Mouse (Mus musculus): Measurements from ENCODE around the gene Tmem63b. TPM values are rescaled to one million over a fixed set of nuclear protein-coding genes. Genes with fewer than 3 reads are reported as not detected.
"Not testable (repeated sequence)": the region's sequence is repeated elsewhere in the genome, so short reads cannot be mapped to it uniquely, and the experiment has no call there.

The Tmem63b gene
- polyA plus RNA-seq, 1 experiment from 2014 or later = 9.7 TPM

DNA sequence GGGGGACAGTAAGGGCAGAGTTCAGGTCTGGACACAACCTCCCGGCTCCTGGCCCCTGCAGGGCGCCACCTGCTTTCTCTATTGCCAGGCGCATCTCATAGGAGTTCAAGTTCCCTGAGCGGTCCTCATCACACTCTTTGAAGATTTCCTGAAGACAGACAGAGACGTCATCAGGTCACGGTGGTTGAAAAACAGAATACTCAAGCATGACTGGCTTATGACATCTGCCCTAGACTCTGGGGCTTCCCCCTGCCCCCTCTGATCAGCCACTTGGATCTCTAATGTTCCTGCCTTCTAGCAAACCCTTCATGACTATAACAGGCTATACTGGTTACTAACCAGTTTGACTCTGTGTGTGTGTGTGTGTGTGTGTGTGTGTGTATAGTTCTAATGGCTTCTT, 54.8 kb downstream of the Tmem63b start:
- no peaks in the 10 kb centered on the region for H3K79me2 ChIP-seq (ENCODE audit: inconsistent target)
- no peak overlapping the region for H3K27ac ChIP-seq
- no peaks in the 10 kb centered on the region for H3K36me3 ChIP-seq (ENCODE audit: inconsistent target)
- 81% methylated on average over 6 of the region's 6 CpGs for WGBS (ENCODE audit: missing documents)
- no peak overlapping the region for H3K4me3 ChIP-seq (ENCODE audit: inconsistent target)

DNA sequence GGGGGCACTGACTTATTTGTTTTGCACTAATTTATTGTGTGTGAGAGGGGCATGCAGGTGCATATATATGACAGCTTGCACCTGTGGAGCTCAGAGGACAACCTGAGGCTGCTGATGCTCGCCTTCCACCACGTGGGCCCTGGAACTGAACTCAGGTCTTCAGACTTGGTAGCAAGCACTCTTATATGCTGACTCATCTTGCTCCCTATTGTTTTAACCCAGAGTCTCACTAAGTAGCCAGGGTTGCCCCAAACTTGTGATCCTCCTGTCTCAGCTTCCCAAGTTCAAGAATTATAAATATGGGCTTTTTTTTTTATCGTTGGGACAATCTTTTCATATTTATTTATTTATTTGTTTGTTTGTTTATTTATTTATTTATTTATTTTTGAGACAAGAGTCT, 55.7 kb downstream of the Tmem63b start:
- Histone ChIP-seq H3K4me3 (ENCODE audit: inconsistent target) (no peak overlapping the region), H3K36me3 (ENCODE audit: inconsistent target) (no peaks in the 10 kb centered on the region), H3K27ac (no peak overlapping the region), H3K79me2 (ENCODE audit: inconsistent target) (no peaks in the 10 kb centered on the region)
- 81% methylated on average over 3 of the region's 3 CpGs for WGBS (ENCODE audit: missing documents)

DNA sequence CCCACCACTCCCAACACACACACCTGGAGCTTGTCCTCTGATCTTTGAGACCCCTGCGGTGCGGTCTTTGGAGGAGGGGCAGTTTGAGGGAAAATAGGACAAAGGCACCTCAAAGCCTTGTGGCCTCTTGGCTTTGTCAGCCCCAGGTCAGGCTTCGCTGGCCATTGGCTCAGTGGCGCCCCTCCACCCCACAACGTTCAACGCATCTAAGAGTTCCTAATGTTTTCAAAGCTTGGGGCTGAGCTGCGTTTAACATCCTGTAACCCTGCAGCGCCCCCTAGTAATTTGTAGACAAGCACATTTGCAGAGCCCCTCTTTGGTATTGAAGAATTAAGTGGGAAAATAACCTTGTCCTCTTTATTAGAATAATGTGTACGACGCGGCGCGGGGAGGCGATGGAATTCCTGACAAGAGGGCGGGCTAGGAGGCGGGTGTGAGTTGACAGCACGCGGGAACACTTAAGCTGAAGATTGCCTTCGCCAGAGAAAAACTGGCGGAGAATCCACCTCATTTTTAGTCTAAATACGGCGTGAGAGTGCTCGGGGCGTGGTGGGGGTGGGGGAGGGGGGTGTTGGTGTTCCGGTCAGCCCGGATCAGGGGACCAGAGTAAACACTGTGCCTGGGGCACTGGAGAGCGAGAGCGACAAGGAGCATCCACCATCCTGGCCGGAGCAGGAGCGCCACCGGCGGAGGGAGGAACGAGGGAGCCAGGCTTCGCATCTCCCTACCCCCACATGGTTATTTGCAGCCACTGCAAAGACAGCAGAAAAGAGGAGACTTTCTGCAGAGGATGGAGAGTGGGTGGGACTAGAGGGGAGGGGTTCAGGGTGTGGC, 56.6 kb downstream of the Tmem63b start:
- WGBS (ENCODE audit: missing documents) = 9% methylated on average over 34 of the region's 34 CpGs
- no peaks in the 10 kb centered on the region for H3K36me3 ChIP-seq (ENCODE audit: inconsistent target)
- H3K79me2 ChIP-seq (ENCODE audit: inconsistent target) = no peaks in the 10 kb centered on the region
- H3K4me3 ChIP-seq (ENCODE audit: inconsistent target) = no peak overlapping the region
- H3K27ac ChIP-seq = no peak overlapping the region

- H3K27ac ChIP-seq = no peak overlapping the region
- H3K4me3 ChIP-seq (ENCODE audit: inconsistent target) = no peak overlapping the region
- WGBS (ENCODE audit: missing documents) = 60% methylated on average over 13 of the region's 13 CpGs
- H3K79me2 ChIP-seq (ENCODE audit: inconsistent target) = no peaks in the 10 kb centered on the region
- H3K36me3 ChIP-seq (ENCODE audit: inconsistent target) = no peaks in the 10 kb centered on the region
These were observed 57.5 kb downstream of the Tmem63b start for GRCm38 (mm10) chr17:45628885-45629855.

DNA sequence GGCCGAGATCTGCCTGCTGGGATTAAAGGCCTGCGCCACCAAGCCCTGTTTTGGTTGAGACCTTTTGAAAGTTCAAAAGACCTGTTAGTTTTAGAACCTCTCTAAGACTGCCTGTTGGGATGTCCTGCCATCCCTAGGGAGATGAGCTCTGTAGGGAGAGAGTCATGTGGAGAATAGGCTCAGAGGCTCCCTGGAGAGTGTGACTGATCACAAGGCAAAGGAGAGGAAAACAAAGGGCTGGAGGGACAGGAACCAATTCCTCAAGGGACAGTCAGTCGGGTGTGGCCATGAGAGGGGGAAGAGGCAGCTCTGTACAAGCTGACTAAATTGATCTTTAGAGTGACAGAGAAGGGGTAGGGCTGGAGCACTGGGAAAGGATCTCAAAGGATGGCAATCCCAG, 58.5 kb downstream of the Tmem63b start:
- Histone ChIP-seq H3K4me3 (ENCODE audit: inconsistent target) (no peak overlapping the region), H3K79me2 (ENCODE audit: inconsistent target) (no peaks in the 10 kb centered on the region), H3K27ac (no peak overlapping the region), H3K36me3 (ENCODE audit: inconsistent target) (no peaks in the 10 kb centered on the region)
- WGBS (ENCODE audit: missing documents) = 83% methylated on average over 3 of the region's 3 CpGs

DNA sequence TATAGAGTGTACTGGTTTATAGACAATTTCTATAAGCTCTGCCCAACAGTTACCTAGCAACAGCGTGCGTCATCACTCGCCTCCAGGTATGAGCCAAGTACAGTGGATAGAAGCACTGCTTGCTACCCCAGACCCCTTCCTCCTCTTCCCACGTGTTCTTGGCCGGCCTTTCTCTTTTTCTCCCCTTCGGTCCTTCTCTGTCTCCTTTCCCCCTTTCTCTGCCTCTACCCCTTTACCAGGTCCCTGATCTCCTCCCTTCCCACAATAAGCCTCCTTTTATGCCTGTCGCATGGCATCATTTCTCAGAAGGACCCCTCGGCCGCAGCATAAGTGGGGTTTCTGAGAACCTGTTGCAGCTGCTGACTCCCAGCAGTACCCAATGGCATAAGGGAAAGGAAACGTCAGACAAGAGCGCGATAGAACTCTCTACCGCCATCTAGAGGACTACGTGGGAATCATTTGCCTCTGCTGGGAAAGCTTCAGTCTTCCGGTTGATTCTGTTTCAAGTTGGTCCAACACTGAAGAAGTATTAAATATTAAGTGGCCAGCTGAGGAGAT, 60.0 kb downstream of the Tmem63b start:
- Histone ChIP-seq H3K36me3 (ENCODE audit: inconsistent target) (no peaks in the 10 kb centered on the region), H3K79me2 (ENCODE audit: inconsistent target) (no peaks in the 10 kb centered on the region), H3K27ac (no peak overlapping the region), H3K4me3 (ENCODE audit: inconsistent target) (no peak overlapping the region)
- WGBS (ENCODE audit: missing documents) = 24% methylated on average over 15 of the region's 15 CpGs

- WGBS (ENCODE audit: missing documents) = 87% methylated on average over 6 of the region's 8 CpGs
- H3K27ac ChIP-seq; H3K79me2 ChIP-seq (ENCODE audit: inconsistent target); H3K4me3 ChIP-seq (ENCODE audit: inconsistent target); H3K36me3 ChIP-seq (ENCODE audit: inconsistent target): not testable (repeated sequence)
These were observed 63.3 kb downstream of the Tmem63b start for GRCm38 (mm10) chr17:45623425-45623824.

DNA sequence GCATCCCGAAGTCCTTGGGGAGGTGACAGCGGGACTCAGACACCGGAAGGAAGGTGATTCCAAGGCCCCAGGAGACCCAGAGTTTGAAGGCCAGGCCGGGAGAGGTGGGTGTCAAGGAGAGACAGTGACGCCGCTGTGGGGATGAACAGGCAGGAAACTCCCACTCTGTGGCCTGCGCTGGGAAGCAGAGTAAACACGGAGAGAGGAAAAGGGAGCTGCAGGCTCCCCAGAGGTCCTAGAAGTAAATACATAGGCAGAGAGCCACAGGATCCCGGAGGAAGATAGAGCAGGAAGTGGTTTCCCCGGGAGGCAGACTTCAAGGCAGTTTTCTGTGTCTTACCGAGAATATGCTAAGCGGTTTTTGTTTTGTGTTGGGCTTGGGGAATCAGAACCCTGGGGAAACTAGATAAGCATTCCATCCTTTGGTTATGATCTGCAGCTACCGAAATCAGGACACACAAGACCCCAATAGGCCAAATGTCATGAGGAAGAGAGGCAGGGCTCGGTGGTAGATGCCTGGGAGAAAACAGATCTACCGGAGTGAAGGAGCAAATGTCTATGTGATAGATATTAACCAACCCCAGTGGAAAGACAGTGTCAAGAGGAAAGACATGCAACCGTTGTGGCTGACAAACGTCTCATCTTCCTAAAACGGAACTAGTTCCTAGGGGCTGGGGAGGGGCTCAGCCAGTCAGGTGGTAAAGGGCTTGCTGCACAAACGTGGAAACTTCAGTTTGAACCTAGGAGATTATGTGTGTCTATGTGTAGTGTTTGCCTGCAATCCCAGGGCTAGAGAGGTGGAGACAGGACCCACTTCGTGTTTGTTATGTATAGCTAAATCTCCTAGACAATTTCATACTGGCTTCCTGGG, 67.1 kb downstream of the Tmem63b start:
- Histone ChIP-seq H3K36me3 (ENCODE audit: inconsistent target) (no peaks in the 10 kb centered on the region), H3K79me2 (ENCODE audit: inconsistent target) (no peaks in the 10 kb centered on the region), H3K27ac (peak overlapping the region; percentile 81), H3K4me3 (ENCODE audit: inconsistent target) (peak overlapping the region; percentile 49)
- WGBS (ENCODE audit: missing documents) = under 1% methylated on average over 20 of the region's 20 CpGs

GRCm38 (mm10) chr17:45618941-45619385, 67.7 kb downstream of the Tmem63b start:
- Histone ChIP-seq H3K36me3 (ENCODE audit: inconsistent target) (no peaks in the 10 kb centered on the region), H3K27ac (peak overlapping the region; percentile 81), H3K79me2 (ENCODE audit: inconsistent target) (no peaks in the 10 kb centered on the region), H3K4me3 (ENCODE audit: inconsistent target) (peak overlapping the region; percentile 49)
- 5% methylated on average over 8 of the region's 8 CpGs for WGBS (ENCODE audit: missing documents)

DNA sequence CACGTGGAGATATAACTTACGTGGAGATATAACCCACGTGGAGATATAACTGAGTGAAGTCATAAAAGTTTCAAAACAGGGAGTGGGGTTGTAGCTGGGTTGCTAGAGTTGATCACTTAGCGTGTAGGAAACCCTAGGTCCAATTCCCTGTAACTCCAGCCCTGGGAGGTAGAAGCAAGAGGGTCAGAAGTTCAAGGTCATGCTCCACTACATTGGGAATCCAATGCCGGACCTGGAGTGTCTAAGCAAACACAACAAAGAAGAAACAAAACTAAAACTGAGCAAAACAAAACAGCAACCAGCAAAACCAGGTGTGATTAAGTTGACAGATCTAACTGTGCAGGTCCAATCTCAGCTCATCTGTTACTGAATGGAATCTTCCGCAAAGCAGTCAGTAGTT, 69.0 kb downstream of the Tmem63b start:
- Histone ChIP-seq H3K27ac (no peak overlapping the region), H3K4me3 (ENCODE audit: inconsistent target) (no peak overlapping the region), H3K79me2 (ENCODE audit: inconsistent target) (no peaks in the 10 kb centered on the region), H3K36me3 (ENCODE audit: inconsistent target) (no peaks in the 10 kb centered on the region)
- WGBS (ENCODE audit: missing documents) = 100% methylated on average over 6 of the region's 6 CpGs

- 100% methylated on average over 2 of the region's 3 CpGs for WGBS (ENCODE audit: missing documents)
- no peak overlapping the region for H3K4me3 ChIP-seq (ENCODE audit: inconsistent target)
- no peaks in the 10 kb centered on the region for H3K79me2 ChIP-seq (ENCODE audit: inconsistent target)
These were observed 70.0 kb downstream of the Tmem63b start for GRCm38 (mm10) chr17:45616679-45617078.

DNA sequence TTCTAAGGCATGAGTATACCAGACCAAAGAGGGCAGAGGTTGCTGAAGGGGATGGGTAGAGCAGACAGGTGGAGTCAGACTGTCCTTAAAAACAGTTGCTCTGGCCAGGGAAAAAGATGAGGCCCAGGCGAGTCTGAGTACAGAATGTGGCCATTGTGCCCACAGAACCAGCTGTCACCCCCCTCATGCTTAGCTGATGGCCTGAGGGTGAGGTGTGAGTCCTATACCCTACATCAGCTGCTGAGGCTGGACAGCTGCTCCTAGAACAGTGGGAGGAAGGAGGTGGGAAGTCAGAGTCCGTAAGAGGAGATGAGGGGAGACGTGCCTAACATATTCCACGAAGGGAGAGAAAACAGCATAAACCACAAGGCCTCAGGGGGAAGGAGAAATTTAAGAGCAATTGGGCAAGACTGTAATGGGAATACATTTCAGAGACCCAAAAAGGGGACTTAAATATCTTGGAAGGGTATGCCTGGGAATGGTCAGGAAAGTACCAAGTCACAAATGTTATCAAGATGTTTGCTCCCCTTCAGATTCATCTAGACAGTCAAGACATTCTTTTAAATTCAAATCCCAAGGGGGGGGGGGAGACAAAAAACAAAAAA, 70.6 kb downstream of the Tmem63b start:
- WGBS (ENCODE audit: missing documents) = 83% methylated on average over 2 of the region's 4 CpGs
- Histone ChIP-seq H3K79me2 (ENCODE audit: inconsistent target) (no peaks in the 10 kb centered on the region), H3K27ac (no peak overlapping the region), H3K36me3 (ENCODE audit: inconsistent target) (no peaks in the 10 kb centered on the region), H3K4me3 (ENCODE audit: inconsistent target) (no peak overlapping the region)

More at GRCm38 (mm10) chr17:45616679-45617078, 70.0 kb downstream of the Tmem63b start:
- H3K27ac ChIP-seq = no peak overlapping the region
- H3K36me3 ChIP-seq (ENCODE audit: inconsistent target) = no peaks in the 10 kb centered on the region

GRCm38 (mm10) chr17:45612921-45613320, 73.8 kb downstream of the Tmem63b start:
- WGBS (ENCODE audit: missing documents) = 28% methylated on average over 7 of the region's 7 CpGs
- H3K36me3 ChIP-seq (ENCODE audit: inconsistent target) = no peaks in the 10 kb centered on the region

More at GRCm38 (mm10) chr17:45612921-45613320, 73.8 kb downstream of the Tmem63b start:
- Histone ChIP-seq H3K27ac (peak overlapping the region; percentile 42), H3K79me2 (ENCODE audit: inconsistent target) (no peaks in the 10 kb centered on the region), H3K4me3 (ENCODE audit: inconsistent target) (no peak overlapping the region)
